Mouse (Mus musculus) kidney, adult 2 months (tissue): ENCODE data around the gene Mtmr12.

Experiments
- CTCF ChIP-seq: fragments of 200-500 bp; conservative IDR thresholded peaks from 2 replicates; pipeline ENCODE4 v1.5.1; 2011; ENCODE audit warnings: low read depth, mild to moderate bottlenecking, control low read depth, low read length, moderate library complexity, mixed read lengths; ENCODE audit not compliant: insufficient read depth, insufficient read length
- POLR2A ChIP-seq: fragments of 200-500 bp; IDR thresholded peaks from one replicate; pipeline ENCODE4 v1.6.1; 2011; ENCODE audit warnings: low read depth, low read length, control low read depth

GRCm38 (mm10) chr15:12214531-12215414 lies 9.9 kb downstream of the Mtmr12 start:
- no peak for TF ChIP-seq CTCF
- no peak for TF ChIP-seq POLR2A
